Comparison of ENCODE assay signal across 14 mouse cellular contexts in the genomic region with DNA sequence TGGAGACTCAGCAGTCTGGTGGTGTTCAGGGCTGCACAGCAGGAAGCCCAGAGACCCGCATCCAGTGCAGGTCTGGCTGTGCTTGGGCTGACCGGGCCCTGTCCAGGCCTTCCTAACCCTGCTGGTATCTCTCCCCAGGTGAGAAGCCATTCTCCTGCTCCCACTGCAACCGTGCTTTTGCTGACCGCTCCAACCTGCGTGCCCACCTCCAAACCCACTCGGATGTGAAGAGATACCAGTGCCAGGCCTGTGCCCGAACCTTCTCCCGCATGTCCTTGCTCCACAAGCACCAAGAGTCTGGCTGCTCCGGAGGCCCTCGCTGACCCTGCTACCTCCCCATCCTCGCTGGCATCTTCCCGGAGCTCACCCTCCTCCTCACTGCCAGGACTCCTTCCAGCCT. TPM values are rescaled to one million over a fixed set of nuclear protein-coding genes. Genes with fewer than 3 reads are reported as not detected.
DNase-seq lines count a peak whose midpoint lies in the region; ATAC-seq and TF ChIP-seq lines count a peak whose summit lies in the region.
"Had no signal": no experiment of that assay in that cellular context is flagged by ENCODE, and none has a peak within 500 bp of the region (broad histone marks: within the 10 kb centered on the region; RNA-seq: fewer than 3 reads in every experiment).

No protein-coding gene starts in this region.

- no peak overlapping the region for H3K9ac ChIP-seq in hindbrain, postnatal 0 days (replicated peaks; ENCODE audit: low read length)
- no peak overlapping the region for H3K9ac ChIP-seq in midbrain, embryonic 13.5 days (replicated peaks)
- H3K9ac ChIP-seq in midbrain, postnatal 0 days (replicated peaks; ENCODE audit: low read length, poor library complexity, severe bottlenecking), result no peak overlapping the region
- H3K9ac ChIP-seq: liver, embryonic 15.5 days had no signal

- no peak for DNase-seq in hindbrain, embryonic 10.5 days (ENCODE audit: low spot score)
- no peak for DNase-seq in hindbrain, postnatal 0 days (ENCODE audit: low spot score)
- no peak for DNase-seq in midbrain, postnatal 0 days (ENCODE audit: low spot score)
- no peak for DNase-seq in limb, embryonic 10.5 days (ENCODE audit: low spot score)
- no peak for DNase-seq in cerebellum, adult 11-12 months
- no peak for DNase-seq in layer of hippocampus, adult 2 months (ENCODE audit: low spot score in 2 of 2)
- DNase-seq: adrenal gland, adult 8-10 months; cerebellum, adult 8-10 months; right cerebral cortex, postnatal 4 days had no signal

- no peak for TF ChIP-seq CTCF in hindbrain, postnatal 0 days (IDR thresholded peaks at IDR 0.05; ENCODE audit: low read depth)
- no peak for TF ChIP-seq CTCF in midbrain, postnatal 0 days (IDR thresholded peaks at IDR 0.05)
- no peak for TF ChIP-seq CTCF in layer of hippocampus, adult 2 months (conservative IDR thresholded peaks at IDR 0.05)

- peak overlapping the region; percentile 56 for H3K4me3 ChIP-seq in hindbrain, embryonic 10.5 days
- no peak overlapping the region for H3K4me3 ChIP-seq in hindbrain, postnatal 0 days (ENCODE audit: low read length)
- H3K4me3 ChIP-seq in midbrain, embryonic 13.5 days (replicated peaks), result no peak overlapping the region
- no peak overlapping the region for H3K4me3 ChIP-seq in midbrain, postnatal 0 days (ENCODE audit: low read depth, low read length)
- peak overlapping the region; percentile 83 for H3K4me3 ChIP-seq in limb, embryonic 10.5 days
- no peak overlapping the region for H3K4me3 ChIP-seq in layer of hippocampus, adult 2 months
- H3K4me3 ChIP-seq: liver, embryonic 15.5 days had no signal

- peaks cover 65% of the 10 kb centered on the region for H3K27me3 ChIP-seq in hindbrain, embryonic 10.5 days (ENCODE audit: insufficient read depth, poor library complexity, severe bottlenecking)
- peaks cover 13% of the 10 kb centered on the region; the same call in 1 of the 2 replicates for H3K27me3 ChIP-seq in hindbrain, postnatal 0 days (ENCODE audit: insufficient read depth, low read length)
- H3K27me3 ChIP-seq in midbrain, embryonic 13.5 days, result peaks cover 48% of the 10 kb centered on the region
- peaks cover 29% of the 10 kb centered on the region for H3K27me3 ChIP-seq in midbrain, postnatal 0 days (ENCODE audit: insufficient read depth, low read length)
- peaks cover 11% of the 10 kb centered on the region for H3K27me3 ChIP-seq in limb, embryonic 10.5 days (ENCODE audit: low read depth, poor library complexity, severe bottlenecking)

- WGBS in hindbrain, embryonic 10.5 days, result 67% methylated on average over 12 of the region's 12 CpGs
- WGBS in hindbrain, postnatal 0 days, result 70% methylated on average over 12 of the region's 12 CpGs
- 73% methylated on average over 12 of the region's 12 CpGs for WGBS in midbrain, embryonic 13.5 days
- WGBS in midbrain, postnatal 0 days, result 75% methylated on average over 12 of the region's 12 CpGs
- 57% methylated on average over 12 of the region's 12 CpGs for WGBS in limb, embryonic 10.5 days

- no peak overlapping the region for H3K4me2 ChIP-seq in hindbrain, postnatal 0 days (ENCODE audit: low read depth, low read length)
- H3K4me2 ChIP-seq in midbrain, embryonic 13.5 days (replicated peaks), result peak overlapping the region; percentile 29; the same call in 1 of the 2 replicates
- no peak overlapping the region for H3K4me2 ChIP-seq in midbrain, postnatal 0 days (ENCODE audit: low read depth, low read length, poor library complexity, severe bottlenecking)
- H3K4me2 ChIP-seq: liver, embryonic 15.5 days had no signal

- H3K4me1 ChIP-seq in hindbrain, embryonic 10.5 days (replicated peaks), result peaks cover 84% of the 10 kb centered on the region
- 0 out of 2 replicates have a peak, but pooled peaks cover 4% of the 10 kb centered on the region for H3K4me1 ChIP-seq in hindbrain, postnatal 0 days (ENCODE audit: insufficient read depth, low read length)
- H3K4me1 ChIP-seq in midbrain, embryonic 13.5 days (replicated peaks), result peaks cover 53% of the 10 kb centered on the region
- peaks cover 7% of the 10 kb centered on the region for H3K4me1 ChIP-seq in midbrain, postnatal 0 days (ENCODE audit: insufficient read depth, low read length)
- H3K4me1 ChIP-seq in limb, embryonic 10.5 days, result peaks cover 87% of the 10 kb centered on the region

- peak overlapping the region; percentile 82 for H3K27ac ChIP-seq in hindbrain, embryonic 10.5 days
- H3K27ac ChIP-seq in hindbrain, postnatal 0 days, result no peak overlapping the region
- H3K27ac ChIP-seq in midbrain, embryonic 13.5 days, result no peak overlapping the region
- H3K27ac ChIP-seq in midbrain, postnatal 0 days (ENCODE audit: low read depth, low read length), result no peak overlapping the region
- peak overlapping the region; percentile 90 for H3K27ac ChIP-seq in limb, embryonic 10.5 days
- H3K27ac ChIP-seq in layer of hippocampus, adult 2 months, result no peak overlapping the region
- H3K27ac ChIP-seq: liver, embryonic 15.5 days had no signal

- H3K36me3 ChIP-seq in hindbrain, embryonic 10.5 days, result peaks cover 15% of the 10 kb centered on the region
- H3K36me3 ChIP-seq in hindbrain, postnatal 0 days (ENCODE audit: insufficient read depth, low read length), result no peaks in the 10 kb centered on the region
- H3K36me3 ChIP-seq in midbrain, embryonic 13.5 days, result no peaks in the 10 kb centered on the region
- H3K36me3 ChIP-seq in midbrain, postnatal 0 days (ENCODE audit: insufficient read depth, low read length), result no peaks in the 10 kb centered on the region
- H3K36me3 ChIP-seq in limb, embryonic 10.5 days, result peaks cover 57% of the 10 kb centered on the region
- H3K36me3 ChIP-seq: G1E; liver, embryonic 15.5 days had no signal

- no peaks in the 10 kb centered on the region for H3K9me3 ChIP-seq in hindbrain, embryonic 10.5 days
- H3K9me3 ChIP-seq in hindbrain, postnatal 0 days (ENCODE audit: low read length), result no peaks in the 10 kb centered on the region
- no peaks in the 10 kb centered on the region for H3K9me3 ChIP-seq in midbrain, embryonic 13.5 days
- H3K9me3 ChIP-seq in midbrain, postnatal 0 days (ENCODE audit: low read length), result no peaks in the 10 kb centered on the region
- H3K9me3 ChIP-seq in limb, embryonic 10.5 days (replicated peaks), result no peaks in the 10 kb centered on the region
- H3K9me3 ChIP-seq: G1E; liver, embryonic 15.5 days had no signal

- no peak for ATAC-seq in hindbrain, postnatal 0 days
- no peak for ATAC-seq in midbrain, embryonic 13.5 days
- ATAC-seq in midbrain, postnatal 0 days (ENCODE audit: low FRiP score), result no peak
- no peak for ATAC-seq in activated CD4-positive, CD25-positive, alpha-beta regulatory T cell, adult 4 months
- ATAC-seq: forebrain, embryonic 16.5 days had no signal

RNA-seq across cellular contexts. Expression of a gene that starts 3.8 kb away (rescaled TPM):
- 45.3 and 45.5 TPM in 2 replicates for polyA plus RNA-seq in hindbrain, embryonic 10.5 days (2016; fragmentation: Nextera tagmentation; extraction: Ambion mirVana)
- 0.93 and 1.2 TPM in 2 replicates for total RNA-seq in hindbrain, postnatal 0 days (2014; rRNA removed)
- polyA plus RNA-seq in hindbrain, postnatal 0 days (2015; fragmentation: Nextera tagmentation; extraction: Ambion mirVana), result 3.6 and 4.3 TPM in 2 replicates
- 5.4 and 5.8 TPM in 2 replicates for polyA plus RNA-seq in midbrain, embryonic 13.5 days (2015; fragmentation: Nextera tagmentation; extraction: Ambion mirVana)
- total RNA-seq in midbrain, postnatal 0 days (2014; rRNA removed), result 0.28 and 0.71 TPM in 2 replicates
- 3.8 and 5.1 TPM in 2 replicates for polyA plus RNA-seq in midbrain, postnatal 0 days (2015; fragmentation: Nextera tagmentation; extraction: Ambion mirVana)
- 94.9 and 118 TPM in 2 replicates for polyA plus RNA-seq in limb, embryonic 10.5 days (2016; fragmentation: Nextera tagmentation; extraction: Ambion mirVana)
- under 1 TPM; 0.64 to 0.82 TPM for total RNA-seq in layer of hippocampus, adult 2 months (2021)
- polyA plus RNA-seq in activated CD4-positive, CD25-positive, alpha-beta regulatory T cell, adult 4 months (2017; shearing (Covaris generic)), result not detected
- total RNA-seq: G1E had no signal
- polyA plus RNA-seq: G1E had no signal

RNA-seq across cellular contexts. Expression of a gene that starts 49.1 kb away (rescaled TPM):
- 20.1 and 25.1 TPM in 2 replicates for polyA plus RNA-seq in hindbrain, embryonic 10.5 days (2016; fragmentation: Nextera tagmentation; extraction: Ambion mirVana)
- 41.3 and 45.6 TPM in 2 replicates for total RNA-seq in hindbrain, postnatal 0 days (2014; rRNA removed)
- polyA plus RNA-seq in hindbrain, postnatal 0 days (2015; fragmentation: Nextera tagmentation; extraction: Ambion mirVana), result 27.6 and 29.4 TPM in 2 replicates
- 25.1 and 30.2 TPM in 2 replicates for polyA plus RNA-seq in midbrain, embryonic 13.5 days (2015; fragmentation: Nextera tagmentation; extraction: Ambion mirVana)
- 39.2 and 41.5 TPM in 2 replicates for total RNA-seq in midbrain, postnatal 0 days (2014; rRNA removed)
- polyA plus RNA-seq in midbrain, postnatal 0 days (2015; fragmentation: Nextera tagmentation; extraction: Ambion mirVana), result 27.6 and 29.9 TPM in 2 replicates
- 19.5 and 21.5 TPM in 2 replicates for polyA plus RNA-seq in limb, embryonic 10.5 days (2016; fragmentation: Nextera tagmentation; extraction: Ambion mirVana)
- total RNA-seq in layer of hippocampus, adult 2 months (2021), result 10 to 100 TPM; 80.9 to 82.4 TPM
- polyA plus RNA-seq in activated CD4-positive, CD25-positive, alpha-beta regulatory T cell, adult 4 months (2017; shearing (Covaris generic)), result 10 to 100 TPM in 1 of 2 experiments, 1 to 10 TPM in 1; 7.4 to 11.7 TPM

RNA-seq across cellular contexts. Expression of a gene that starts 49.3 kb away (rescaled TPM):
- 137 TPM in 2 replicates for polyA plus RNA-seq in hindbrain, embryonic 10.5 days (2016; fragmentation: Nextera tagmentation; extraction: Ambion mirVana)
- 68.7 and 89.6 TPM in 2 replicates for total RNA-seq in hindbrain, postnatal 0 days (2014; rRNA removed)
- polyA plus RNA-seq in hindbrain, postnatal 0 days (2015; fragmentation: Nextera tagmentation; extraction: Ambion mirVana), result 79.8 and 85.8 TPM in 2 replicates
- polyA plus RNA-seq in midbrain, embryonic 13.5 days (2015; fragmentation: Nextera tagmentation; extraction: Ambion mirVana), result 154 and 165 TPM in 2 replicates
- total RNA-seq in midbrain, postnatal 0 days (2014; rRNA removed), result 78.2 and 83.4 TPM in 2 replicates
- polyA plus RNA-seq in midbrain, postnatal 0 days (2015; fragmentation: Nextera tagmentation; extraction: Ambion mirVana), result 84.2 and 84.9 TPM in 2 replicates
- 130 and 131 TPM in 2 replicates for polyA plus RNA-seq in limb, embryonic 10.5 days (2016; fragmentation: Nextera tagmentation; extraction: Ambion mirVana)
- total RNA-seq in layer of hippocampus, adult 2 months (2021), result 10 to 100 TPM; 50.9 to 51.6 TPM
- polyA plus RNA-seq in activated CD4-positive, CD25-positive, alpha-beta regulatory T cell, adult 4 months (2017; shearing (Covaris generic)), result 100 to 1,000 TPM; 168 to 181 TPM

Comparison
In these comparisons a context has a peak if more than half of its experiments do, and no peak if none do; other contexts are left out.
1. H3K27ac ChIP-seq: peak in hindbrain, embryonic 10.5 days (single experiment) and limb, embryonic 10.5 days (single experiment); none in hindbrain, postnatal 0 days (single experiment), midbrain, embryonic 13.5 days (single experiment), midbrain, postnatal 0 days (single experiment) and layer of hippocampus, adult 2 months (single experiment).
2. H3K4me3 ChIP-seq: peak in hindbrain, embryonic 10.5 days (single experiment) and limb, embryonic 10.5 days (single experiment); none in hindbrain, postnatal 0 days (single experiment), midbrain, embryonic 13.5 days (single experiment), midbrain, postnatal 0 days (single experiment) and layer of hippocampus, adult 2 months (single experiment).